Mouse (Mus musculus): ENCODE data around the gene Gm3371.
"Not testable (repeated sequence)": the region's sequence is repeated elsewhere in the genome, so short reads cannot be mapped to it uniquely, and the experiment has no call there.

DNA sequence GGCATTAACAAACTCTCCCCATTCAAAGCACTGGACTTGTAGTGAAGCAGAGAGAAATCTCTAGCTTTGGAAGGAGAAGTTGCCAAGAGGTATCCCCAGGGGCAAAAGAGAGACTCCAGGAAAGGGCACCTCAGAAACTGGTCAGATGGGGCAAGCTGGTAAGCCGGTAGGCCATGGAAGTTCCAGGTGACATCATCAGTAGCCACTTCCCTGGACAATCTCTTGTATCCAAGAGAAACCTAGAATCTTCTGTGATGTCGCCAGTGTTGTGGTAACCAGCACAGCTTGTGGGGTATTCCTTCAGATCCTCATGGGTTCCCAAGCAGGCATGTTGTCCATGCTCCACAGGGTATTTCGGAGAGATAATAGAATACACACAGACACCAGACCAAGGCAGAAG lies 22.8 kb upstream of the Gm3371 start, which contains the start of gene Gm8232:
- TF ChIP-seq USF1 (IDR thresholded peaks at IDR 0.05; ENCODE audit: low read depth); CTCF (IDR thresholded peaks at IDR 0.05; ENCODE audit: control insufficient read depth, insufficient read depth, insufficient read length); MYOD1 (IDR thresholded peaks at IDR 0.05; ENCODE audit: control insufficient read depth, insufficient read length, low read depth); CEBPB (IDR thresholded peaks at IDR 0.05; ENCODE audit: low read depth): not testable (repeated sequence)

All from C2C12 (cell line).